Mouse (Mus musculus) CH12.LX (cell line): Measurements from ENCODE around the gene Lsp1. TPM values are rescaled to one million over a fixed set of nuclear protein-coding genes. Genes with fewer than 3 reads are reported as not detected.

Source experiments
- DNase-seq: peaks from one replicate; pipeline ENCODE4 v3.0.0-alpha.2; 2013; ENCODE audit errors: extremely low read depth
- H3K27ac ChIP-seq: 2 replicates; pipeline ENCODE4 v1.5.1; 2012; ENCODE audit warnings: low read depth, mild to moderate bottlenecking, control low read depth, moderate library complexity; ENCODE audit not compliant: insufficient read depth
- H3K27me3 ChIP-seq: replicated peaks from 2 replicates; pipeline ENCODE3; 2012; ENCODE audit warnings: inconsistent platforms
- H3K36me3 ChIP-seq, 2 experiments: replicated peaks in 1 of 2; 2 replicates each; pipeline versions ENCODE3 to v1.6.1; 2012; ENCODE audit warnings: inconsistent platforms in 1 of 2, low read length in 1 of 2, mild to moderate bottlenecking in 1 of 2, mixed read lengths in 1 of 2, moderate library complexity in 1 of 2; ENCODE audit not compliant: control insufficient read depth in 1 of 2, insufficient read depth in 1 of 2
- H3K4me1 ChIP-seq, 2 experiments: 2 replicates each; pipeline ENCODE4 v1.6.1; 2012; ENCODE audit warnings: inconsistent platforms in 1 of 2, moderate library complexity in 1 of 2; ENCODE audit not compliant: insufficient read depth in 2 of 2, control insufficient read depth in 1 of 2
- H3K4me2 ChIP-seq: 2 replicates; pipeline ENCODE4 v1.6.1; 2012; ENCODE audit warnings: low read depth, mild to moderate bottlenecking, control low read depth; ENCODE audit not compliant: poor library complexity, insufficient read depth, severe bottlenecking
- H3K4me3 ChIP-seq, 3 experiments: fragments of 150-350 bp in 1 of 3; sonication (generic) in 1 of 3; replicated peaks in 1 of 3; 2 replicates each; pipeline versions ENCODE3 to v1.5.1; 2011 to 2012; ENCODE audit warnings: low read depth in 2 of 3, low read length in 2 of 3, mild to moderate bottlenecking in 2 of 3, moderate library complexity in 2 of 3, control low read depth in 1 of 3, improper control_type of control experiment in 1 of 3, inconsistent platforms in 1 of 3, mixed read lengths in 1 of 3; ENCODE audit not compliant: poor library complexity in 1 of 3
- H3K79me2 ChIP-seq: replicated peaks from 2 replicates; pipeline ENCODE4 v1.6.1; 2012; ENCODE audit warnings: mild to moderate bottlenecking, moderate library complexity; ENCODE audit not compliant: control insufficient read depth, poor library complexity, insufficient read depth, severe bottlenecking; ENCODE audit errors: extremely low read depth
- H3K9ac ChIP-seq: 2 replicates; pipeline ENCODE4 v1.6.1; 2012; ENCODE audit warnings: low read depth, mild to moderate bottlenecking, control low read depth, moderate library complexity; ENCODE audit not compliant: insufficient read depth
- H3K9me3 ChIP-seq: replicated peaks from 2 replicates; pipeline ENCODE3; 2012; ENCODE audit warnings: low read length, inconsistent platforms, mixed read lengths
- BHLHE40 ChIP-seq: IDR thresholded peaks from 2 replicates; pipeline ENCODE4 v1.6.1; 2011; ENCODE audit warnings: mild to moderate bottlenecking, low read depth, low read length, improper control_type of control experiment
- CHD1 ChIP-seq: IDR thresholded peaks from 2 replicates; pipeline ENCODE4 v1.6.1; 2012; ENCODE audit warnings: low read depth, low read length, improper control_type of control experiment, inconsistent platforms
- CHD2 ChIP-seq: IDR thresholded peaks from 2 replicates; pipeline ENCODE4 v1.6.1; 2011; ENCODE audit warnings: low read length, improper control_type of control experiment
- ELF1 ChIP-seq: IDR thresholded peaks from 2 replicates; pipeline ENCODE4 v1.6.1; 2014; ENCODE audit warnings: low read depth, mild to moderate bottlenecking, inconsistent platforms, low read length, improper control_type of control experiment
- EP300 ChIP-seq: IDR thresholded peaks from 2 replicates; pipeline ENCODE4 v1.6.1; 2011; ENCODE audit warnings: low read length, improper control_type of control experiment
- ETS1 ChIP-seq: conservative IDR thresholded peaks from 2 replicates; pipeline ENCODE4 v1.6.1; 2012; ENCODE audit warnings: low read depth, mild to moderate bottlenecking, inconsistent platforms, low read length, improper control_type of control experiment, moderate library complexity
- IRF4 ChIP-seq: IDR thresholded peaks from 2 replicates; pipeline ENCODE4 v1.6.1; 2014; ENCODE audit warnings: low read depth, mild to moderate bottlenecking, inconsistent platforms, low read length, improper control_type of control experiment
- JUND ChIP-seq: conservative IDR thresholded peaks from 2 replicates; pipeline ENCODE4 v1.6.1; 2011; ENCODE audit warnings: low read depth, low read length, improper control_type of control experiment
- MAX ChIP-seq: IDR thresholded peaks from 2 replicates; pipeline ENCODE4 v1.6.1; 2011; ENCODE audit warnings: low read length, improper control_type of control experiment
- MAZ ChIP-seq: IDR thresholded peaks from 2 replicates; pipeline ENCODE4 v1.6.1; 2012; ENCODE audit warnings: low read depth, mild to moderate bottlenecking, inconsistent platforms, low read length, improper control_type of control experiment, moderate library complexity
- MXI1 ChIP-seq: IDR thresholded peaks from 2 replicates; pipeline ENCODE4 v1.6.1; 2011; ENCODE audit warnings: mild to moderate bottlenecking, low read depth, low read length, improper control_type of control experiment
- NELFE ChIP-seq: IDR thresholded peaks from 2 replicates; pipeline ENCODE4 v1.6.1; 2011; ENCODE audit warnings: low read depth, low read length, improper control_type of control experiment
- NRF1 ChIP-seq: IDR thresholded peaks from 2 replicates; pipeline ENCODE4 v1.6.1; 2014; ENCODE audit warnings: low read depth, mild to moderate bottlenecking, inconsistent platforms, low read length, improper control_type of control experiment, moderate library complexity
- PAX5 ChIP-seq: IDR thresholded peaks from 2 replicates; pipeline ENCODE4 v1.6.1; 2012; ENCODE audit warnings: low read length, inconsistent platforms, mixed read lengths
- RAD21 ChIP-seq: IDR thresholded peaks from 2 replicates; pipeline ENCODE4 v1.6.1; 2011; ENCODE audit warnings: low read depth, mild to moderate bottlenecking, low read length, improper control_type of control experiment, moderate library complexity
- SIN3A ChIP-seq: IDR thresholded peaks from 2 replicates; pipeline ENCODE4 v1.6.1; 2012; ENCODE audit warnings: low read length, improper control_type of control experiment, inconsistent platforms
- SMC3 ChIP-seq: IDR thresholded peaks from 2 replicates; pipeline ENCODE4 v1.6.1; 2011; ENCODE audit warnings: low read depth, low read length, improper control_type of control experiment
- TBP ChIP-seq: conservative IDR thresholded peaks from 2 replicates; pipeline ENCODE4 v1.6.1; 2011; ENCODE audit warnings: low read depth, low read length, improper control_type of control experiment
- USF1 ChIP-seq: IDR thresholded peaks from 2 replicates; pipeline ENCODE4 v1.6.1; 2014; ENCODE audit warnings: low read depth, mild to moderate bottlenecking, inconsistent platforms, low read length, improper control_type of control experiment
- ZKSCAN1 ChIP-seq: IDR thresholded peaks from 2 replicates; pipeline ENCODE4 v1.6.1; 2012; ENCODE audit warnings: low read depth, inconsistent platforms, low read length, improper control_type of control experiment, borderline replicate concordance
- ZMIZ1 ChIP-seq: IDR thresholded peaks from 2 replicates; pipeline ENCODE4 v1.6.1; 2012; ENCODE audit warnings: low read depth, mild to moderate bottlenecking, inconsistent platforms, low read length, improper control_type of control experiment
- dilution Hi-C: fragments of 300-500 bp; cut with MboI; formaldehyde crosslinking; loops from 2 replicates; pipeline ENCODE4 v1.14.3; 2020; ENCODE audit warnings: low sequenced_read_pairs; ENCODE audit not compliant: extremely low pct_unique_long_range_greater_than_20kb, extremely low pct_ligation_motif_present
- in situ Hi-C: fragments of 300-500 bp; cut with MboI; formaldehyde crosslinking; loops from 3 replicates; pipeline ENCODE4 v1.14.3; 2019; ENCODE audit warnings: low sequenced_read_pairs, low pct_ligation_motif_present, low pct_unique_long_range_greater_than_20kb, mixed read lengths
- polyA plus RNA-seq: library from polyadenylated mRNA; unstranded; fragments of >175 nt; gene quantifications from 2 replicates; pipeline ENCODE4 v1.2.1, GENCODE M21; 2012; ENCODE audit warnings: low read depth; ENCODE audit not compliant: insufficient read length
- total RNA-seq, 2 experiments: library from RNA; depleted of rRNA; stranded (reverse); fragments of 300-350 nt in 1 of 2; fragments of >200 nt in 1 of 2; gene quantifications; 2 replicates each; pipeline ENCODE4 v1.2.3; 2012 to 2014

The Lsp1 gene
- total and polyA plus RNA-seq, 3 experiments: 364 to 715 (median 367) TPM

DNA sequence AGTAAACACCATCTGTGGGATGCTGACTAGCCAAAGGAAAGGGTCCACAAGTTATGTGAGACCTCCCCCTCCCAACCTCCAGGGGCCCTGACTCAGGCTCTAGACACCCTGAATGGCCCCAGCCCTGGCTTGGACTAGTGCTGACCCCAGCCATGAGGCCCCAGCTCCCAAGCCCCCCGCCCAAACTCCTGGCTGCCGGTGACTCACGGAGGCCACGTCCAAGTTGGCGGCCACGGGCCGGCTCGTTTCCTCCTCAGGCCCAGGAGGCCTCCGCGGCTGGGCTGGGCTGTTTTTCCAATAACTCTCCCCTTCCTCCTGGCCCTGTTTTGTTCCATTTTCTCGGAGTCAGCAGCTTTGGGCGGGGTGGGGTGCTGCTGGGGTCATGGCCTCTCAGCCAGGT lies 24.2 kb downstream of the Lsp1 start:
- in situ Hi-C loops: no loop called here
- Histone ChIP-seq H3K9me3 (no peaks in the 10 kb centered on the region), H3K27me3 (no peaks in the 10 kb centered on the region), H3K36me3 (peaks cover 59 to 98% of the 10 kb centered on the region in 2 experiments), H3K4me2 (no peak overlapping the region), H3K27ac (no peak overlapping the region), H3K4me1 (peaks cover 19 to 71% of the 10 kb centered on the region in 2 experiments), H3K79me2 (peaks cover 3% of the 10 kb centered on the region), H3K4me3 (no peak overlapping the region), H3K9ac (no peak overlapping the region)
- dilution Hi-C loops: no loop called here
- TF ChIP-seq USF1 (no peak), BHLHE40 (no peak), MAZ (no peak), NELFE (no peak), ZKSCAN1 (no peak), NRF1 (no peak), EP300 (no peak), ZMIZ1 (no peak)
- no peak for DNase-seq

DNA sequence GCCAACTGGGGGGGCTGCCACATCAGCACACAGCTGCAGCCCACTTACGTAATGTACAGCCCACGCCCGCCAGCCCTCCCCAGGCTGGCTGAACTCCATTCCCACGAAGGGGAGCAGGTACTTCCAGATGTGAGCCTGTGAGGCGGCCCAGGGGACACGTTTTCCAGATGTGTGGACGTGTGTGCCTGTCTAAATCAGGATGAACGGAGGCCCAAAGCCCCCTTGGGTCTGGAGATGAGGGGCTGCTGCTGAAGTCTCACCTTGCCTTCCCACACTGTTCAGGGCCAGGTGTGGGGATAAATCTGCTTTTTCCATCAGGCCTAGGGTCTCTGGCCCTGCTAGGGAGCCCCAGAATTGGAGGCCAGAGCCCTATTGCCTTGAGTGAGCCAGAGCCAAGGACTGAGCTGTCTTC lies 26.1 kb downstream of the Lsp1 start:
- Histone ChIP-seq H3K36me3 (peaks cover 73 to 98% of the 10 kb centered on the region in 2 experiments), H3K4me2 (no peak overlapping the region)
- in situ Hi-C loops: no loop called here

More for the DNA sequence above, 26.1 kb downstream of the Lsp1 start:
- peak overlapping the region; percentile 86 for H3K27ac ChIP-seq
- no peak overlapping the region for H3K4me3 ChIP-seq
- dilution Hi-C loops: no loop called here
- no peak overlapping the region for H3K9ac ChIP-seq
- H3K27me3 ChIP-seq: no peaks in the 10 kb centered on the region
- TF ChIP-seq MXI1: no peak
- no peak for TF ChIP-seq RAD21
- TF ChIP-seq SMC3: no peak
- TF ChIP-seq NELFE: no peak
- no peak for TF ChIP-seq SIN3A
- no peak for TF ChIP-seq JUND
- no peak for TF ChIP-seq ELF1
- TF ChIP-seq MAX: no peak
- TF ChIP-seq CHD1: no peak
- TF ChIP-seq ZMIZ1: no peak
- TF ChIP-seq PAX5: no peak
- no peak for TF ChIP-seq TBP
- no peak for TF ChIP-seq ETS1
- TF ChIP-seq CHD2: no peak
- no peak for TF ChIP-seq IRF4
- TF ChIP-seq MAZ: no peak
- no peaks in the 10 kb centered on the region for H3K9me3 ChIP-seq
- H3K79me2 ChIP-seq: no peaks in the 10 kb centered on the region; the same call in 1 of the 2 replicates
- DNase-seq: no peak
- peaks cover 19 to 53% of the 10 kb centered on the region in 2 experiments for H3K4me1 ChIP-seq
